Mouse (Mus musculus): Measurements from ENCODE around the gene Hcst.

GRCm38 (mm10) chr7:30434238-30434637, 14.6 kb upstream of the Hcst start:
- TF ChIP-seq CTCF (IDR thresholded peaks at IDR 0.05 in 2 of 3, conservative IDR thresholded peaks at IDR 0.05 in 1 of 3; ENCODE audit: control insufficient read depth in 1 of 3, insufficient read depth in 1 of 3, low read depth in 2 of 3, low read length in 3 of 3, poor library complexity in 1 of 3, severe bottlenecking in 1 of 3) (no peak), ZC3H11A (IDR thresholded peaks at IDR 0.05; ENCODE audit: low read depth, low read length) (no peak), GATA1 (IDR thresholded peaks at IDR 0.05; ENCODE audit: low read depth, low read length) (no peak), POLR2A (IDR thresholded peaks at IDR 0.05; ENCODE audit: control insufficient read depth in 1 of 2, insufficient read depth in 1 of 2, low read depth in 1 of 2, low read length in 2 of 2, poor library complexity in 1 of 2) (no peak), BHLHE40 (IDR thresholded peaks at IDR 0.05; ENCODE audit: borderline replicate concordance, low read depth, low read length) (no peak)

Measured in MEL (cell line).